Mouse (Mus musculus): ENCODE measurements at regions not wholly inside any gene's neighbourhood (a gene's known extent, or its start where the extent isn't known, plus 50 kb on each side); places are given as distances from the start of the nearest gene placed in this dataset.

DNA sequence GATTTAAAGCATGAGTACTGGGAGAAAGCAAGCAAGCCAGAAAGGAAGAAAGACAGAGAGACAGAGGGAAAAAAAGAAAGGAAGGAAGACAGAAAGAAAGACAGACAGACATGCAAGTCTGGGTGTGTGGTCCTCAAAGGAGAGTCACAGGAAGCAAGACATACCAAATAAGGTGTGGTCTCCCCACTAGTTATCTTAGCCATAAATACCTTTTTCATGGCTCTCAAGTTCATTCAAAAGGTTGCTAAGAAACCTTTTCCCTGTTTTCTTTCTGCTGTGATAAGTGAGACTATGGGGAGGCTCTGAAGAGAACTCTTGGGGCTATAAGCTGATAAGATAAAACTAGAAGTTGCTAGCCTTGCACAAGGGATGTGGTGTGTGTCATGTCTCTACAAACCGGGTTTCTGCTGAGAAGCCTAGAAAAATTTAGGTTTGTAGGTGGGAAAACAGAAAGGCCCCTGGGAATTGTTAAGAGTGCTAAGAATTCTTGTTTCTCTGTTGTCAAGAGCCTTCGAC, 126.5 kb upstream of the Akirin2 start:
- TF ChIP-seq CTCF (IDR thresholded peaks at IDR 0.05; ENCODE audit: low read depth), result no peak
- no peak for TF ChIP-seq EP300 (IDR thresholded peaks at IDR 0.05; ENCODE audit: low read depth)
